Mouse (Mus musculus) gastrocnemius, postnatal 10 days (tissue): ENCODE data around the gene Rbm20. TPM values are rescaled to one million over a fixed set of nuclear protein-coding genes. Genes with fewer than 3 reads are reported as not detected.
"Not testable (repeated sequence)": the region's sequence is repeated elsewhere in the genome, so short reads cannot be mapped to it uniquely, and the experiment has no call there.

Source experiments
- DNase-seq: peaks from one replicate; pipeline ENCODE4 v3.0.0; 2021; ENCODE audit warnings: mixed read lengths
- total RNA-seq, 2 experiments: library from RNA; stranded (reverse); gene quantifications; 2 replicates each; pipeline ENCODE4 v1.2.3; 2021

Rbm20 gene
- total RNA-seq, 2 experiments from 2014 or later, result 74.3 to 77.4 TPM

DNA sequence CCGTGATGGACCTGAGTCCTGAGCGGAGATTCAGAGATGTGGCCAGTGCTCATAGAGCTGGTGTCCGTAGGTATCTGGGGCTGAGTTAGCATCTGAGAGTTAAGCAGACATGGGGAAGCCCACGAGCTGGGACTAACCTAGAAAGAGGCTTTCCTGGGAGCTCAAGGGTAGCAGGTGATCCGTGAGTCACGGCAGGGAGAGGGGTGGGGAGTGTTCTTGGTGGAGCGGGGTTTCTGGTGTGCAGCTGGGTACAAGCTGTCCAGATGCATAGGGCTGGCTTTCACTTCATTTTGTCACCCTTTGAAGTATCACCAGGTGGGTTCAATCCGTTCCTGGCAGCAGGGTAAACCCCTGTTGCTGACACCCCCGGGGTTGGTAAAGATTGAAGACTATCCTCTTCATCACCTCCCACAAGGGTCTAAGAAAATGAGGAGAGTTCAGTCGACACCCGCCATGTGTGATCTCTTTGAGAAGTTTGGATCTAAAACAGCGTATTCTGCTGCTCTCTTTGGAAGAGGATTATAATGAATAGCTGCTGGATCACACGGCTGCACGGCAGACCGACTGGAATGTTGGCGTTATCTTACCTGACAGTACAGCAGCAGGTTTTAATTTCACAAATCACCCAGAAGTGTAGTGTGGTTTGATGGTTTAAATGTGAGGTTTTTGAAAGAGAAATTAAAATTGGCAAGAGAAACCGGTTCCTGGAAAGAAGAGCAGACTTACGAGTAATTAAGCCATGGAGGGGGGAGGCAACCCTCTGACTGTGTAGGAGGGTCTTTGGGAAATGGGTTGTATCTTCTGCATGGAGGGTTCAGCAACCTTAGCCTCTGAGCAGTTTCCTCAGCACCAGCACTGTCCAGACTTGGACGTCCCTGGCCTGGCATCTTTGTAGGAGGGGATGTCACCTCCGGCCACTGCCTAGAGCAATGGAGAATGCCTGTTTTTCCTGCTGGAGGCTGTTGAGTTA is 114.9 kb downstream of the Rbm20 start:
- no peak for DNase-seq

DNA sequence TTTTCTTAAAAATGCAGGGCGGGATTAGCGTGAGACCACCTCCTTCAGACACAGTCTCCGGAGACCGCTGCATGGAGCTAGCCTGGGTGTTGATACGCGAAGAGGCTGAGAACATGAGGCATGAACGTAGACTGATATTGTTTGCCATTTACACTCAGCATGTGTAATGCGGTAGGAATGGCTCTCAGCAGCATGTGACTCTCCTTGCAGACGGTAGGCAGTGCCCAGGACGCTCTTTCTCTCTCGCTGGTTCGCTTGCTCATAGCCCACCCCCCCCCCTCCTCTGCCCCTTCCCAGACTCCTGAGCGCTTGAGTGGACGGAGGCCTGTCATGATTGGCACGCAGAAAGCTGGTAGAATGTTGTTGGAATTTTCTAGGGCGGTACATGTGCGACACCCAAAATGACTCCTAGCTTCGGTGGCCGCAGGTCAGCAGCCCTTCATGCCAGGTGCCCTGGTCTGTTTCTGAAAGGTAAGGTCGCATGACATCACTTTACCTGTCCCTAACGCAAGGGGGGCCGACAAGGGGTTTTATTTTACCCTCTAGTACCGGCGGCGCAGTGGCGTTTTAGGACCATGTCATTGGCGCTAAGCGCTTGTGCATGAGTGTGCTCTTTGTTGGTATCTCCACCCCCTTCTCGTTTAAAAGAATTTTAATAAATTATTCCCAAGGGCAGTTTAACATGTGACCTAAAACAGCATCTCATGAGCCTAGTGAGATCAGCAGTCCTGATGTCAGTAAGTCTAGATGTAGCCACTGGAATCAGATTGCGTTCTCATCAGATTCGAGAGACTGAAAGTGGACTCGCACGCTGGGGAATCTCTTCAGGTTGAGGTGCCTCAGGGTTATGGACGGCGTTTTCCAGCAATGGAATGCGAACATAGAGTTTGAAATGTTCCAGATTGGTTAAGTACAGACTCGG is 116.1 kb downstream of the Rbm20 start:
- DNase-seq, result no peak

DNA sequence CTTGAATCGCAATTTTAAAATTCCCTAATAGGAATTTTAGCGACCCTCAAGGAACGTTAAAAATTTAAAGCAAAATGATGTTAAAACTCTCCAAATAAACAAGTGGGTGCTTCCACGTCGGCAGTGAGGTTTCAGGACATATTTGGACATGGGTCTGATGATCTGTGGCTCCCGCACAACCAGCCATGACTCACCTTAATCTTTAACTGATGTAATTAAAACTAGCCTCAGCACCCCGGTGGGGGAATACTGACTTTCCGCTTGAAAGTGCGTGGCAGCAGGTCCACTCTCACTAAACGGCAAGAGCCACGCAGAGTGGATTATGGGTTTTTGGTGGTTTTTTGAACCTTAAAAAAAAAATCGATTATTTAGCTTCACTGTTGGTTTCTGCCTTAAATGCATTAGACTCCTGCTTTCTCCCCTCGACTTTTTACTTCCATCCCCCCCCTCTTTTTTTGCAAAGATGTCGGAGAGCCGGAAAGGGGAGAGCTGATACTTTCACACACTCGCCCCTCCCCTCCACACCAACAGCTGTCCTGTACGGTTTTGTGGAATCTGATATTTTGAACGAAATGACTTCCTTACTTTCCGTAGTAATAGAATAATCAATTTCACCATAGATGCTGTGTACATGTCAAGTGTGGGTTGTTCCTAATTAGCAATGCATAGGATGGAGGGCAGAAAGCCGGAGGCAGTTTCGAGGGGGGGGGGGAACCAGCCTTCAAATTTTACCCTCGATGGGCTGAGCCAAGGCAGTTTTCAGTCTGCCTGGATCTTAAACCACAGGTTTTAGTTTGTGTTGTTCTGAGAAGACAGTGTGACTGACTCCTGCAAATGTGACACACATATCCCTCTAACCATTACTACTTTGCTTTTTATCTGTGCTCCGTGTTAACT is 117.1 kb downstream of the Rbm20 start:
- DNase-seq, result no peak

DNA sequence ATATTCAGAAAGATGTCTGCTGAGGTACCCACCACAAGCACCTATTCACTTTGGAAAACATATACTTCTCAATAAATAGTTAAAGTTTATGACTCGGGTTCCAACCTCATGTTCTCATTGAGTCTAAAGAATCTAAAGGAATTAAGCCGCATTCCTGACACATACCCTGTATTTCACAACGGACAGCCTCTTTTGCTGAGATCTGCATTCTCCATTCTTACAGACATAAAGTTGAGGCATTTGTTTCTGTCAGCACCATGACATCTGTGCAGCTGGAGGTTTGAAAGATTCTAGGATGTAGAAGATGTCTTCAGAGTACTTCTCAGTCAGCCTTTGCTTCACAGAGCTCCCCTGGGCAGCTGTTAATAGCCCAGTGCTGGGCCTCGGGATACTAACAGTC is 117.9 kb downstream of the Rbm20 start:
- no peak for DNase-seq

DNA sequence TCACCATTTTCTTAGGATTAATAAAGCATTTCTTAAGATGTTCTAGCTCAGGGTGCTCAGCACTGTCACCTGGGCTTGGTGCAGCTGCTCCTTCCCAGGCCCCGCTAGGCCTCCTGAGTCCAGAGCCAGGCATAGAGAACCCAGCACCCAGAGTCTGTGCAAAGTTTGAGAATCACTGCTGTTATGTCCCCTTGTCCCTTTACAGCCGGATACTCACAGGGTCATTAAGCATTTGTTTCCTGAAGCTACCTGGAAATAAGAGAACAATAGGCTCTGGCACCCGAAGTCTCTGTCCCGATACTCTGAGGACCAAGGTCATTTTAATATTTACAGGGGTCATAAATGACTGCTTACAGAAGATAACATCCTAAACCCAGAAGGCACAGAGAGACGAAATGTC is 118.9 kb downstream of the Rbm20 start:
- DNase-seq, result no peak

DNA sequence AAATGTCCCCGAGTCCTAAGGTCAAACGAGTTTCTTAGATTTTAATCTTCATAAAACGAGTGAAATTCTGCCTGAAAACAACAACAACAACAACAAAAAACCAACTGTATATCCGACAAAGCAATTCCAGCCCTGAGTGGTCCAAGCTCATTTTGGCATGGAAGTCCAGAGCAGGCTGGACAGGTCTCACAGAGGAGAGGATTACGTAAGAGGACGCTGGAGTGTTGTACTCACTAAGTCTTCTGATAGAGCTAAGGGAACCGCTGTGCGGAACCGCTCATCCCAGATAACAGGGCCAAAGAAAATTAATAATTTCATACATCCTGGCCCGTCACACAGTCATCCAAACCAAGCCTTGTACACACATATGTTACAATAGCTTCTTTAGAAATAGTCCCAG is 120.7 kb downstream of the Rbm20 start:
- DNase-seq, result no peak

DNA sequence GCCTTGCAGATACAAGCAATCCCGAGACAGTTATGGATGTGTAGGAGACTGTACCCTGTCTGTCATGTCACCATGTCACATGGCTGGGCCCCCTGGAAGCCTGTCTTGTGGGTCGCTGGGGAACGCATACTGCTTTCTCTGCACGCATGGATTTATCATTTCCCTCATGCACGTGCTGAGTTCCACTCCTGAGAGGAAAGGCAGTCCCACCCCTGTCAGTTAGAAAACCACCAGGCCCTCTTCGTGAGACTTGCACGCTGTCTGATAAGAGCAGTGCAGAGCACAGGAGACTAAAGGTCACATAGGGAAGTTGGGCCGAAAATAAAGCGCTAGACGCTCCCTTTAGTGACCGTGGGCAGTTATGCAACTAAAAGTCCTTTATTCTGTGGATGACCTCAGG is 122.8 kb downstream of the Rbm20 start:
- no peak for DNase-seq

DNA sequence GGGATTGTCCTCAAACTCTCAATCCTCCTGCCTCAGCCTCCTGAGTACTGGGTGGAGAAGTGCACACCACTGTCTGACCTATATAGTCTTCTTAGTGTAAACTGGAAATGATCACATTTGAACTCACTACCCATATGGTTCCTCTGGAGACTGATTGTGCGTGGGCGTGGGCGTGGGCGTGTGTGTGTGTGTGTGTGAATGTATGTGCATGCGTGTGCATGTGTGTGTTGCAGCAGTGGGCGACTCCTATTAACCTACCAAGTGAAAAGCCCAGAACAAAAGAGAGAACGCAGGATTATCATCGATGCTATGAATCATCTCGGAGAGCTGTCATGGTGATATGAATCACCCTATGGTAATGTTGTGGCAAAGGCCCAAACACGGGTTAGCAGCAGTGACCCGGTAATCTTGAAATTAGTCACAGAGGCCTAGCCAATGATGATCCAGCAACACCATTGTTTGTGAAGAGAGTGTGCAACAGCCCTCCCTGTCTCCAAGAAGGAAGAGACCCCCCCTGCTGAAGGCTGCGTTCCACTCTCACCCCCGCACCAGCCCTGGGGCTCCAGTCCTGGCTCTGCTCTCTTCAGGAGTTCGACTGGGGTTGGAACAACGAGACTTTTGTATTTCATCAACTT is 123.4 kb downstream of the Rbm20 start:
- no peak for DNase-seq

DNA sequence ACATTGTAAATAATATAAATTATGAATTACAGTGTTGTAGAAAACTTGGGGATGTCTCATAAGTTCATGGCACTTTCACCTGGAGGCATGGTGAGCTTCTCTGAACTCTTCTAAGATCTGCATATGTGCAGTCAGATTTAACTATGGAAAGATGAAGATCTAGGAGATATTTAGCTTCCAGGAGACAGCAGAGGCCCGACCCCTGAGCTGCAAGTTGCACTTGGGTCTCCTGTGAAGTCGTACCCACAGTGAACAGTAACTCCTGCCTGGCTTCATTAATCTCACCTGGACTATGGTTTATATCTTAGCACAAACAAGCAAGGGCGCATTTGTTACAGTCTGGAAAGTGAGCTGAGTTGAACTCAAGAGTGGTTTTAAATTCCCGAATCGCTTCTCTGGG is 124.3 kb downstream of the Rbm20 start:
- no peak for DNase-seq

DNA sequence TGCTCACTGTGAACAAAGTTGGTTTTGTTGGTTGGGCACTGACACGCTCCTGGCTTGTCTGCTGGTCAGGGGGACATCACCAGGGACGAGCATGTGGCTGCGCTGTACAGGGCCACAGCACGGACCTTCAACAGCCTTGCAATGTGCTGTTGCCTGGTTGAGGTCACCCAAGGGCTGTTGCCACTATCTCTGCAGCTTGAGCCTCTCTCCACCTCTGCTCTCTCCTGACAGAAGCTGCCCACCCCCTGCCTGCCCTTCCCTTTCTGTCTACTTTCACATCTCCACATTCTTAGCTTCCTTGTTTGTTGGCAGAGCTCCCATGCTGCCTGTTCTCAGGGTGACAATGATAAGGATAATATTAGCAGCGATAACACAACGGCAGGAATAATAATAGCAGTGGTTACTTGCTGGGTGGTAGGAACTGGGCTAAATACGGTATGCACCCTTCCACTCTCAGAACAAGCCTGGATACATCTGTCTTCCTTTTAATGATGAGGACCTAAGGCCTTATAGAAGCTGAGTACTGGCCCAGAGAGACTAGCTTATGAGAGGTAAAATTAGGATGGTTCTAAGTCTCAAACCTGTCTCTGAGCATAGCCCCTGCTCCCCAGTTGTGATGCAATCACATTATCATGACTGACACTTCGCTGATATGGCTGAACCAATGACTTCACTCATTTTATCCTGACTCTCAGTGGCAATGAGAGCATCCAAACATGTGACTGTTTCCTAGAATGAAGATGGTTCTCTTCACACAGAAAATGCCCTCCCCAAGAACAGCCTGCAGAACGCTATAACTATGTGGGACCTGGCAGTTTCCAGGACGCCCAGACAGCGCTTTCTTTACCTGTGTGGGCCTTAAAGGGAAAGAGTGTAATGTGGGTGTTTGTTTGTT is 124.9 kb downstream of the Rbm20 start:
- DNase-seq, result no peak

DNA sequence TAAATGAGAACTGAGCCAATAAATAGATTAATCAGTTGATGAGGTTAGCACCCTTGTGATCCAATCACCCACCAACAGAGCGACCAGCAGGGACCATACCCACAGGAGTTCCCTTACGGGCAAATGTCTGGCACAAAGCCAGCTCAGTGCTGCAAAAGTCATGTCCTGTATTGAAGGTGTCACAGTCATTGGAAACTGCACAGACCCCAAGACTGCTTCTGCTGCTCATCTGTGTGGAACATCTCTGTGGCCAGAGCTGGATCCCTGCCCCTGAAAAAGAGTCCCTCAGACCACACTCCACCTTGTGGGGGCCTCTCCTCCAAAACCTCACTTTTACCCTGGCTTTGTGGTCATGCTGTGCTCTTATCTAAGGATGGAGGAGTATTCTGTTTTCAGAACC is 126.8 kb downstream of the Rbm20 start:
- no peak for DNase-seq

DNA sequence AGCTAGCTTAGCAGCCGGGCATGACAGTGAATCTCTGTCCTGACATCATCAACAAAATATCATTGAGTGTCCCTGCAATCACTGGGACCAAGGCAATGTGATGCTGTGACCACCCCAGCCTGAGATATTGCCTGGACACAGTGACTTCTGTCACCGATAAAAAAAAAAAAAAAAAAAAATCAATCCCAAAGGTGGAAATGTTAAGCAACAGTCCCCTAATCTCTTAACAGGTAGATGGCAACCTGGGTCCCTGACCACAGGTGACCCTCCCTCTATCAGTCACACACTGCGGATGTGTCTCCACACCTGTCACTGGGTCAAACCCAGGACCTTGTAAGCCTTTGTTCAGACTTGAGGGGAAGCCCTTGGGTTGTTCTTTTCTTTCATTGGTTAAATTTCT is 128.0 kb downstream of the Rbm20 start:
- no peak for DNase-seq

DNA sequence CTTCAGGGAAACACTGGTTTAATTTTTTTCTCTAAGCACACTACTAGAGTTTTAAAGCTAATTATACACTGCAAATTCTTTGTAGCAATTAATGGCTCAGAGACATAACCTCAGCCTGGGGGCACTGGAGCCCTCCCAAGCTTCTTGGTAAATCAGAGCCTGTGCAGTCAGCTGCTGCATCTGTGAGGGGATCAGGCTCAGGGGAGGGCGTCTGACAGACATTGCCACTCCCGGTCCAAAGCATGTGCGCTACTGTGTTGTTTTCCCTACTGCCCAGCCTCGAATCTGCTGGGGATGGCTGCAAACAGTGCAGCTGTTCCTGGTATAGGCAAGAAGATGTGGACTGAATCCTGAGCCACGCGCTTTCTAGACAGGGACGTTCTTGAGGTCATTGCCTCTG is 129.0 kb downstream of the Rbm20 start:
- no peak for DNase-seq

DNA sequence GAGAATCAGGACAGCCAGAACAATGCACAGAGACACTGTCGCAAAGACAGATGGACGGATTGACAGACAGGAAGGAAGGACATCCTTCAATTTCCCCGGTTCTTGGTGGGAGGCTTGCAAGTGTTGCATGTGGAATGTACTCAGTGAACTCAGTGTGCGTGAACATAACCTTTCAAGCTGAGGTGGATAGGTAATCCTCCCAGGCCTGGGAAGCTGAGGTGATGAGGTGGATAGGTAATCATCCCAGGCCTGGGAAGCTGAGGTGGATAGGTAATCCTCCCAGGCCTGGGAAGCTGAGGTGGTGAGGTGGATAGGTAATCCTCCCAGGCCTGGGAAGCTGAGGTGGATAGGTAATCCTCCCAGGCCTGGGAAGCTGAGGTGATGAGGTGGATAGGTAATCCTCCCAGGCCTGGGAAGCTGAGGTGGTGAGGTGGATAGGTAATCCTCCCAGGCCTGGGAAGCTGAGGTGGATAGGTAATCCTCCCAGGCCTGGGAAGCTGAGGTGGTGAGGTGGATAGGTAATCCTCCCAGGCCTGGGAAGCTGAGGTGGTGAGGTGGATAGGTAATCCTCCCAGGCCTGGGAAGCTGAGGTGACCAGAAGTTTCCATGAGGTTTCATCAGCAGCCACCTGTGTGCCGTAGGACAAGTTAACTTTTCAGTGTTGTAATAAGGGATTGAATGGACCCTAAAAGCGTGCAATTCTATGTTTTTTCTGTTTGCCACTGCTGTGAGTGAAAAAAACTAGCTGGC is 129.6 kb downstream of the Rbm20 start:
- not testable (repeated sequence) for DNase-seq

DNA sequence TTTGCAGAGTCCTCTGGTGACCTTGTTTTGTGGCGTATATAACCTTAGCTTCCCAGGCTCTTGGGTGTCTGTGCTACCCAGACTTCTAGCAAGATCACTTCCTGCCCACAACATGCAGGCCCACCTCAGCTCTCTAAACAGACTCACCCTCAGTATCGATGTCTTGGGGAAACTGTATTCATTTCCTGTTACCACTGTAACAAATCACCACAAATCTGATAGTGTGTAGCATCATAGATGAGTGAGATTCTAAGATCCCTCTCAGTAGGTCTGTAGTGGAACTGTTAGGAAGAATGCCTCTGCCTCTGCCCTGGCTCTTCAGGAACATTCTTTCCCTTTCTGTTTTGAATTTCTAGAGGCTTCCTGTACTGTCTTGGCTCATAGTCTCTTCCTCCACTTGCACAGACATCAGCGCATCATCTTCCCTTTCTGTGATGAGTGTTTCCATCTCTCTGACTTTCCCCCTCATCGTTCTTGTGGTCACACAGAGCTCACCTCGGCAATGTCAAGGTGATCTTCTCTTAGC is 130.2 kb downstream of the Rbm20 start:
- DNase-seq, result no peak

DNA sequence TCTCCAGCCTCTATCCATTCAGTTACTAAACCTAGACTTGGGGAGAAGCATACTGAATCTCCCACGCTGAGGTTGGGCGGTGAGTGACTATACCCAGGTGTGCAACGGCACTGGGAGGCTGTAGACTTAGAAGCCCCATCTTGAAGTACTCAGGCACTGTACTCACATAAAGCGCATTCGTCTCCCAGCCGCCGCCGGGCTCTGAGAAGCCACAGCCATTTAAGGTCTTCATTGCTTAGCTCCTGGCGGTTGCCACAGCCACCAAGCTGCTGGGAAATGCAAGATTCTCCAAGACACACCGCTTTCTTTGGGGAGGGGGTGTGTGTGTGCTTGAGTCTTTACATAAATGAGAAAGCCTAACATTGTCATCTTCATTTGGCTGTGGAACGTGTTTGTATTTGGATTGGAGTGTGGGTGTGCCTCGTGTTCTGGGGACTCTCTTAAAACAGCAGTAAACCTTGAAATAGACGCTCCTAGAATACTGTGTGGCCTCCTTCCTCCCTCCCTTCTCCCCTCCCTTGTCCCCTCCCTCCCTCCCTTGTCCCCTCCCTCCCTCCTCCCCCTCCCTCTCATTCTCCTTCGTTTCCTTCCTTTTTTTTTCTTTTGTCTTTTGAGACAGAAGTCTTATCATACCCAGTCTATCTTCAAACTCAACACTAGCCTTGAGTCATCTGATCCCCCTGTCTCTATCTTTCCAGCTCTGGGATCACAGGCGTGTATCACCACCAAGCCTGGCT is 131.1 kb downstream of the Rbm20 start:
- DNase-seq, result no peak

DNA sequence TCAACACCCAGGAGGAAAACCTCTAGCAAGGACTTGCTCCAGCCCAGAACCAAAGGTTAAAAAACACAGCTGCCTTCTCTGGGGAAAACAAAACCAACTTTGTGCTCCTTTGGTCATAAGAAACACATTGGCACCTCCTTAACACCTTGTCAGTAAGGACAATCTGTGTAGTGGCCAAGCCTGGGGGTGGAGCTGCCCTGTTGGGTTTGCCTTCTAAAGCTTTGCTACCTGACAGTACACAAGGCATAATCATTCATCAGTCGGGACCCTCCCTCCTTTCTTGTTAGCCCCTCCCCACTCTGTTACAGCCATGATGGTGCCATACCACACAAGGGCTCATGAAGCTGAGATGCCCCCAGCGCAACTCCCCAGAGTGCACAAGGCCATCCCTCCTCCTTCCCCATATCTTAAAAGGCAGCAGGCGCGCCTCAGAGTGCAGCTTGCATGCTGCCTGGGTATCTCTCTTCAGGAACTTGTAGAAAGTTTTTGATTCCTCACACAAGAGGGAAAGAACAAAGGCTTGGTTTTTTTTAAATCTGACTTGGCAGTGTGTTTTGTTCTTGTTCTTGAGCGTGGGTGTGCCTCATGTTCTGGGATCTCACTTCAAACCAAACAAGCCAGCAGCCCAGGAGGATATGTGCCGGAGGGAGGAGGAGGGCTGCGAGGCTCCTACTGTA is 132.2 kb downstream of the Rbm20 start:
- DNase-seq, result no peak

DNA sequence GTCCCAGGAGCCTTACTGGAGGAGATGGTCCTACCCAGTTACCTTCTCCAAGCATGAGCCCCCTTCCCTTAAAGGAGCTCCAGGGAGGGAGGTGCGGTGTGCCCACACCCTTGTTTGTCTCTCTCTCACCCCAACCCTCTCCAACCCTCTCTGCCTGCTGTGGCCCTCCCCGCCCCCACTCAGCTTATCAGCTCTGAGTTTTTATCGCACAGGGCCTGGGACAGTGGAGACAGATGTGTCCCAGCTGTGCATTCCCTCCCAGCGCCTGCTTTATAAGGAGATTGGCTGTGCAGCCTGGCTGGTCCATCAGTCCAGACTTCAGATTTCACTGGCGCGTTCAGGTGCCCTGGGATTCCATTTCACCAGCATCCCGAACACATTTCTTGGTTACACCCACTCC is 132.9 kb downstream of the Rbm20 start:
- DNase-seq, result no peak
